ENCODE assay signal across 15 mouse cellular contexts in the genomic region with DNA sequence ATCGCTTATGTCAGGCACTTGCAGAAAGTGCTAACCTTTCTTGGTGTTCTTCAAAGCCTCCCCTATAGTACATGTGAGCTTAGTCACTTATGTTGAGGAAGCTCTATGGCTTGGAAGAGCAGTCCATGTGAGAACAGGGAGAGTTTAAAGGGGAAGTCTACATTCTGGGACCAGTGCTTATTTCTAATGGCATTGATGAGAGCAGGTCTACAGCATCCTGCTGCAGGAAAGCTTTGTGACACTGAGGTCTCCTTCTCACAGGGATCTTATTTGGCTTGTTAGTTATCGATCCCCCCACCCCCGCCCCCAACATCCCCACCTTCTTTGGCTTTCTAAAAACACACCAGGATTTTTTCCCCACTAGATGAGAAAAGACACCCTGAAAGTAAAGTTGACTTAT.
DNase-seq lines count a peak whose midpoint lies in the region; ATAC-seq and TF ChIP-seq lines count a peak whose summit lies in the region.
"Had no signal": no experiment of that assay in that cellular context is flagged by ENCODE, and none has a peak within 500 bp of the region (broad histone marks: within the 10 kb centered on the region; RNA-seq: fewer than 3 reads in every experiment).

No protein-coding gene starts in this region.

- peak overlapping the region; percentile 44 for H3K4me2 ChIP-seq in hindbrain, embryonic 13.5 days
- peak overlapping the region; percentile 45 for H3K4me2 ChIP-seq in midbrain, embryonic 13.5 days (replicated peaks)
- H3K4me2 ChIP-seq: liver, embryonic 13.5 days had no signal

- peak; percentile 34; the same call in 1 of the 2 replicates for ATAC-seq in hindbrain, embryonic 13.5 days (ENCODE audit: low FRiP score)
- peak; percentile 22; the same call in 1 of the 2 replicates for ATAC-seq in midbrain, embryonic 13.5 days
- ATAC-seq in activated CD4-positive, CD25-positive, alpha-beta regulatory T cell, adult 4 months: no peak
- ATAC-seq: intestine, embryonic 16.5 days; lung, postnatal 0 days had no signal

- H3K4me3 ChIP-seq in embryonic facial prominence, embryonic 10.5 days: no peak overlapping the region; the same call in 1 of the 2 replicates
- H3K4me3 ChIP-seq in hindbrain, embryonic 13.5 days: no peak overlapping the region
- no peak overlapping the region; the same call in 1 of the 2 replicates for H3K4me3 ChIP-seq in midbrain, embryonic 13.5 days (replicated peaks)
- H3K4me3 ChIP-seq: liver, embryonic 13.5 days had no signal

- H3K27ac ChIP-seq in embryonic facial prominence, embryonic 10.5 days (replicated peaks): peak overlapping the region; percentile 57; the same call in 1 of the 2 replicates
- H3K27ac ChIP-seq in hindbrain, embryonic 13.5 days: peak overlapping the region; percentile 80
- peak overlapping the region; percentile 79 for H3K27ac ChIP-seq in midbrain, embryonic 13.5 days
- H3K27ac ChIP-seq: liver, embryonic 13.5 days had no signal

- WGBS in embryonic facial prominence, embryonic 10.5 days: 67% methylated on average over 3 of the region's 3 CpGs
- 50% methylated on average over 3 of the region's 3 CpGs for WGBS in hindbrain, embryonic 13.5 days
- WGBS in midbrain, embryonic 13.5 days: 44% methylated on average over 3 of the region's 3 CpGs

- no peaks in the 10 kb centered on the region for H3K27me3 ChIP-seq in embryonic facial prominence, embryonic 10.5 days (replicated peaks; ENCODE audit: low read depth, poor library complexity, severe bottlenecking)
- no peaks in the 10 kb centered on the region for H3K27me3 ChIP-seq in hindbrain, embryonic 13.5 days
- H3K27me3 ChIP-seq in midbrain, embryonic 13.5 days: no peaks in the 10 kb centered on the region
- H3K27me3 ChIP-seq: liver, embryonic 13.5 days had no signal

- DNase-seq in brain, embryonic 14.5 days (ENCODE audit: low read depth): peak; percentile 44
- DNase-seq in embryonic facial prominence, embryonic 10.5 days (ENCODE audit: low spot score): no peak
- no peak for DNase-seq in lung, postnatal 14 days
- no peak for DNase-seq in layer of hippocampus, adult 18-20 months (ENCODE audit: low spot score in 2 of 2)
- DNase-seq: cerebellum, adult 11-12 months; heart, adult 18-20 months; heart, postnatal 10 days; liver, embryonic 13.5 days; right cerebral cortex, postnatal 4 days; thymus, adult 18-20 months had no signal

- no peak for TF ChIP-seq POLR2A in brain, embryonic 14.5 days (IDR thresholded peaks at IDR 0.05; ENCODE audit: borderline replicate concordance, extremely low read depth, insufficient read depth, insufficient read length, poor library complexity, severe bottlenecking)

- H3K9me3 ChIP-seq in embryonic facial prominence, embryonic 10.5 days: no peaks in the 10 kb centered on the region
- no peaks in the 10 kb centered on the region for H3K9me3 ChIP-seq in hindbrain, embryonic 13.5 days
- H3K9me3 ChIP-seq in midbrain, embryonic 13.5 days: no peaks in the 10 kb centered on the region
- H3K9me3 ChIP-seq: liver, embryonic 13.5 days had no signal

- H3K36me3 ChIP-seq in embryonic facial prominence, embryonic 10.5 days (replicated peaks): no peaks in the 10 kb centered on the region
- no peaks in the 10 kb centered on the region for H3K36me3 ChIP-seq in hindbrain, embryonic 13.5 days
- no peaks in the 10 kb centered on the region for H3K36me3 ChIP-seq in midbrain, embryonic 13.5 days
- H3K36me3 ChIP-seq: liver, embryonic 13.5 days had no signal

- 0 out of 2 replicates have a peak overlapping the region, but pooled peaks have one; percentile 61 for H3K9ac ChIP-seq in hindbrain, embryonic 13.5 days
- H3K9ac ChIP-seq in midbrain, embryonic 13.5 days (replicated peaks): peak overlapping the region; percentile 30; the same call in 1 of the 2 replicates
- H3K9ac ChIP-seq: liver, embryonic 13.5 days had no signal

- peaks cover 29% of the 10 kb centered on the region for H3K4me1 ChIP-seq in embryonic facial prominence, embryonic 10.5 days
- peaks cover 51% of the 10 kb centered on the region for H3K4me1 ChIP-seq in hindbrain, embryonic 13.5 days (replicated peaks)
- peaks cover 53% of the 10 kb centered on the region for H3K4me1 ChIP-seq in midbrain, embryonic 13.5 days (replicated peaks)
- H3K4me1 ChIP-seq: liver, embryonic 13.5 days had no signal

- TF ChIP-seq CTCF in brain, embryonic 14.5 days (IDR thresholded peaks at IDR 0.05; ENCODE audit: borderline replicate concordance, extremely low read depth, insufficient read depth, insufficient read length): no peak
